ENCODE assay signal across 8 mouse cellular contexts in genomic region chr12:100849421-100850138, GRCm38 (mm10). TPM values are rescaled to one million over a fixed set of nuclear protein-coding genes. Genes with fewer than 3 reads are reported as not detected.
DNase-seq lines count a peak whose midpoint lies in the region; ATAC-seq and TF ChIP-seq lines count a peak whose summit lies in the region.

No protein-coding gene starts in this region.

- H3K36me3 ChIP-seq in ES-E14 (ENCODE audit: control insufficient read depth, insufficient read depth, low read length, poor library complexity, severe bottlenecking) = no peaks in the 10 kb centered on the region
- no peaks in the 10 kb centered on the region for H3K36me3 ChIP-seq in liver, embryonic 11.5 days (ENCODE audit: control insufficient read depth, insufficient read depth, low read length)

- no peak overlapping the region for H3K4me2 ChIP-seq in liver, embryonic 11.5 days

- in situ Hi-C loops in ES-E14 (cut with MboI; ENCODE audit: low sequenced_read_pairs in 2 of 2, unreplicated experiment in 2 of 2) = loop anchor here (5.0 to 25.0 kb wide), 4 partner anchors 68 to 687 kb away; partner anchors contain the start of gene Nrde2 (in 1 of the 2)

- H3K9me3 ChIP-seq in ES-E14 (ENCODE audit: control insufficient read depth, insufficient read depth, low read depth, low read length) = no peaks in the 10 kb centered on the region
- no peaks in the 10 kb centered on the region for H3K9me3 ChIP-seq in liver, embryonic 11.5 days (ENCODE audit: control insufficient read depth, low read length)

- peak; percentile 77 for DNase-seq in 416B (ENCODE audit: low read depth)
- peak; percentile 31 for DNase-seq in ES-E14 (ENCODE audit: low read depth, low spot score)
- peak; percentile 92 for DNase-seq in cerebellum, adult 9-10 months
- DNase-seq in frontal cortex, adult 2 months (ENCODE audit: extremely low spot score in 1 of 2, low spot score in 1 of 2) = peak; percentile 28 to 81
- peak; percentile 70 for DNase-seq in kidney, adult 9 months
- no peak for DNase-seq in liver, embryonic 11.5 days (ENCODE audit: low spot score)
- peak; percentile 23 for DNase-seq in urinary bladder, postnatal 25 days (ENCODE audit: low spot score)

- no peaks in the 10 kb centered on the region for H3K27me3 ChIP-seq in liver, embryonic 11.5 days (replicated peaks; ENCODE audit: control insufficient read depth, insufficient read depth, low read length)

- H3K27ac ChIP-seq in ES-E14 (ENCODE audit: insufficient read depth, low read depth, low read length, poor library complexity, severe bottlenecking) = no peak overlapping the region
- no peak overlapping the region for H3K27ac ChIP-seq in liver, embryonic 11.5 days (ENCODE audit: low read depth, low read length)

- no peaks in the 10 kb centered on the region for H3K4me1 ChIP-seq in ES-E14 (ENCODE audit: control insufficient read depth in 2 of 2, insufficient read depth in 2 of 2, low read length in 2 of 2, poor library complexity in 1 of 2)
- no peaks in the 10 kb centered on the region for H3K4me1 ChIP-seq in liver, embryonic 11.5 days (replicated peaks; ENCODE audit: control insufficient read depth, insufficient read depth, low read length)

- H3K9ac ChIP-seq in ES-E14 (ENCODE audit: insufficient read depth, low read depth, low read length, poor library complexity, severe bottlenecking) = no peak overlapping the region
- no peak overlapping the region for H3K9ac ChIP-seq in liver, embryonic 11.5 days (ENCODE audit: low read depth, low read length)

- peak; percentile 76 for ATAC-seq in liver, embryonic 11.5 days (replicated peaks; ENCODE audit: low FRiP score)
- ATAC-seq in monocyte, adult 5-6 weeks (replicated peaks; ENCODE audit: insufficient number of reproducible peaks, low FRiP score, low TSS enrichment, poor library complexity, severe bottlenecking) = peak; percentile 77

- no peak overlapping the region for H3K4me3 ChIP-seq in ES-E14 (ENCODE audit: insufficient read depth in 1 of 2, low read depth in 1 of 2, low read length in 2 of 2, poor library complexity in 1 of 2, severe bottlenecking in 1 of 2)
- H3K4me3 ChIP-seq in liver, embryonic 11.5 days (ENCODE audit: low read depth, low read length) = no peak overlapping the region

- 65% methylated on average over 7 of the region's 7 CpGs for WGBS in liver, embryonic 11.5 days

TF ChIP-seq in ES-E14, 5 proteins besides CTCF, POLR2A, EP300 and RAD21:
- TF ChIP-seq ZC3H11A (IDR thresholded peaks at IDR 0.05; ENCODE audit: borderline replicate concordance, low read depth, low read length) (peak; percentile 90), CHD2 (IDR thresholded peaks at IDR 0.05; ENCODE audit: low read depth, low read length) (no peak)

RNA-seq across cellular contexts. Expression of gene Gpr68, which starts 58.4 kb away (rescaled TPM):
- total RNA-seq in ES-E14 (2012; rRNA removed) = 0.49 and 0.58 TPM in 2 replicates
- 5.4 TPM in 2 replicates for polyA plus RNA-seq in frontal cortex, adult 2 months (2012; rRNA removed)
- 0.10 and 0.17 TPM in 2 replicates for polyA plus RNA-seq in liver, embryonic 11.5 days (2014; fragmentation: Nextera tagmentation; extraction: Ambion mirVana)
- 4.4 to 27.8 TPM (median 4.9 TPM) in 3 replicates for total RNA-seq in monocyte, adult 5-6 weeks (2017)
